Comparison of ENCODE assay signal across 11 mouse cellular contexts in genomic region chr13:94298401-94298800, GRCm38 (mm10). TPM values are rescaled to one million over a fixed set of nuclear protein-coding genes. Genes with fewer than 3 reads are reported as not detected.
DNase-seq lines count a peak whose midpoint lies in the region; ATAC-seq and TF ChIP-seq lines count a peak whose summit lies in the region.
"Had no signal": no experiment of that assay in that cellular context is flagged by ENCODE, and none has a peak within 500 bp of the region (broad histone marks: within the 10 kb centered on the region; RNA-seq: fewer than 3 reads in every experiment).

No protein-coding gene starts in this region.

- peak; percentile 26 for DNase-seq in embryonic facial prominence, embryonic 14.5 days (ENCODE audit: low spot score)
- DNase-seq in embryonic facial prominence, embryonic 10.5 days (ENCODE audit: low spot score): no peak
- peak; percentile 46 for DNase-seq in Patski (ENCODE audit: low read depth, low spot score)
- peak; percentile 43 for DNase-seq in gastrocnemius, postnatal 14 days
- DNase-seq in lung, postnatal 14 days: peak; percentile 28
- DNase-seq in right cerebral cortex, adult 2 months (ENCODE audit: low spot score in 2 of 2): no peak
- no peak for DNase-seq in left cerebral cortex, adult 8-10 months (ENCODE audit: low spot score in 2 of 2)
- no peak for DNase-seq in frontal cortex, adult 2 months (ENCODE audit: extremely low spot score in 1 of 2, low spot score in 1 of 2)
- DNase-seq: thymus, postnatal 36 days had no signal

- no peak overlapping the region for H3K27ac ChIP-seq in embryonic facial prominence, embryonic 14.5 days (replicated peaks; ENCODE audit: low read depth, low read length)
- no peak overlapping the region for H3K27ac ChIP-seq in embryonic facial prominence, embryonic 10.5 days (replicated peaks)
- H3K27ac ChIP-seq: left cerebral cortex, adult 2 months; neural tube, embryonic 15.5 days had no signal

- no peaks in the 10 kb centered on the region for H3K27me3 ChIP-seq in embryonic facial prominence, embryonic 14.5 days (replicated peaks; ENCODE audit: control insufficient read depth, insufficient read depth, low read length)
- no peaks in the 10 kb centered on the region for H3K27me3 ChIP-seq in embryonic facial prominence, embryonic 10.5 days (replicated peaks; ENCODE audit: low read depth, poor library complexity, severe bottlenecking)
- peaks cover 8% of the 10 kb centered on the region for H3K27me3 ChIP-seq in Patski
- H3K27me3 ChIP-seq: neural tube, embryonic 15.5 days had no signal

- CTCF ChIA-PET in Patski (lab: Charles Lee): no interaction called here

- 58% methylated on average over 4 of the region's 4 CpGs for whole genome bisulfite sequencing in embryonic facial prominence, embryonic 14.5 days
- WGBS in embryonic facial prominence, embryonic 10.5 days: 74% methylated on average over 4 of the region's 4 CpGs

- H3K36me3 ChIP-seq in embryonic facial prominence, embryonic 14.5 days (ENCODE audit: control insufficient read depth, insufficient read depth, low read length): no peaks in the 10 kb centered on the region
- H3K36me3 ChIP-seq in embryonic facial prominence, embryonic 10.5 days (replicated peaks): no peaks in the 10 kb centered on the region
- H3K36me3 ChIP-seq: neural tube, embryonic 15.5 days had no signal

- TF ChIP-seq CTCF in Patski (IDR thresholded peaks at IDR 0.05): no peak

- H3K9ac ChIP-seq in embryonic facial prominence, embryonic 14.5 days (ENCODE audit: low read depth, low read length): no peak overlapping the region
- H3K9ac ChIP-seq: neural tube, embryonic 15.5 days had no signal

- H3K4me2 ChIP-seq in embryonic facial prominence, embryonic 14.5 days (ENCODE audit: low read depth, low read length): no peak overlapping the region
- H3K4me2 ChIP-seq: neural tube, embryonic 15.5 days had no signal

- H3K4me3 ChIP-seq in embryonic facial prominence, embryonic 14.5 days (ENCODE audit: low read depth, low read length): no peak overlapping the region
- H3K4me3 ChIP-seq in embryonic facial prominence, embryonic 10.5 days: no peak overlapping the region
- H3K4me3 ChIP-seq: left cerebral cortex, adult 2 months; neural tube, embryonic 15.5 days had no signal

- POLR2A ChIA-PET in Patski (lab: Charles Lee): interaction anchor here (0.5 kb wide), 1 partner anchor 988 kb away, joined by 3 read pairs; no protein-coding TSS in a partner anchor

- H3K9me3 ChIP-seq in embryonic facial prominence, embryonic 14.5 days (ENCODE audit: control insufficient read depth, low read length): no peaks in the 10 kb centered on the region
- H3K9me3 ChIP-seq in embryonic facial prominence, embryonic 10.5 days: no peaks in the 10 kb centered on the region
- H3K9me3 ChIP-seq: neural tube, embryonic 15.5 days had no signal

- no peaks in the 10 kb centered on the region for H3K4me1 ChIP-seq in embryonic facial prominence, embryonic 14.5 days (ENCODE audit: control insufficient read depth, insufficient read depth, low read length)
- peaks cover 5% of the 10 kb centered on the region; the same call in 1 of the 2 replicates for H3K4me1 ChIP-seq in embryonic facial prominence, embryonic 10.5 days
- H3K4me1 ChIP-seq: neural tube, embryonic 15.5 days had no signal

- in situ Hi-C loops in Patski (cut with MboI; ENCODE audit: low pct_unique_long_range_greater_than_20kb): no loop called here

- intact Hi-C loops in gastrocnemius, postnatal 14 days (cut with DNase I; ENCODE audit: low total_unique reads): no loop called here

- no peak for ATAC-seq in embryonic facial prominence, embryonic 14.5 days (ENCODE audit: low read depth)
- ATAC-seq in Patski: peak; percentile 82

RNA-seq across cellular contexts. Expression of gene Scamp1, which starts 12.7 kb away (rescaled TPM):
- 25.2 and 29.2 TPM in 2 replicates for polyA plus RNA-seq in embryonic facial prominence, embryonic 14.5 days (2014; fragmentation: Nextera tagmentation; extraction: Ambion mirVana)
- polyA plus RNA-seq in embryonic facial prominence, embryonic 10.5 days (2016; fragmentation: Nextera tagmentation; extraction: Ambion mirVana): 24.6 and 27.6 TPM in 2 replicates
- 74.9 TPM for polyA plus RNA-seq in Patski (2021)
- 10 to 100 TPM; 17.7 to 22.1 TPM for total RNA-seq in gastrocnemius, postnatal 14 days (2021)
- total RNA-seq in left cerebral cortex, adult 8-10 months (2022): 100 to 1,000 TPM; 179 to 217 (median 192) TPM
- polyA plus RNA-seq in frontal cortex, adult 2 months (2012; rRNA removed): 127 and 132 TPM in 2 replicates

Comparison
In these comparisons a context has a peak if more than half of its experiments do, and no peak if none do; other contexts are left out.
1. DNase-seq: peak in embryonic facial prominence, embryonic 14.5 days (single experiment), Patski (single experiment), gastrocnemius, postnatal 14 days (single experiment) and lung, postnatal 14 days (single experiment); none in embryonic facial prominence, embryonic 10.5 days (single experiment), right cerebral cortex, adult 2 months (0 of 2), left cerebral cortex, adult 8-10 months (0 of 2) and frontal cortex, adult 2 months (0 of 2).